Mouse (Mus musculus) intestine, embryonic 14.5 days (tissue): ENCODE results near the gene Maats1. TPM values are rescaled to one million over a fixed set of nuclear protein-coding genes. Genes with fewer than 3 reads are reported as not detected.

Experiments
- ATAC-seq: fragments of 200-750 bp; cut with Nextera tagmentation; replicated peaks from 2 replicates; pipeline ENCODE4 v1.8.0; 2017; ENCODE audit warnings: low read depth, moderate number of reproducible peaks, moderate TSS enrichment, moderate library complexity; ENCODE audit not compliant: low FRiP score, low TSS enrichment
- DNase-seq: peaks from one replicate; pipeline ENCODE4 v3.0.0-alpha.2; 2018; ENCODE audit warnings: low spot score
- H3K27ac ChIP-seq: fragments of 300-500 bp; sonication (generic); 2 replicates; pipeline ENCODE4 v1.5.1; 2014; ENCODE audit warnings: low read depth, mild to moderate bottlenecking, control low read depth
- H3K27me3 ChIP-seq: fragments of 300-500 bp; sonication (generic); replicated peaks from 2 replicates; pipeline ENCODE4 v1.6.1; 2014; ENCODE audit warnings: low read length, control low read depth; ENCODE audit not compliant: control insufficient read depth, insufficient read depth
- H3K36me3 ChIP-seq: fragments of 300-500 bp; sonication (generic); 2 replicates; pipeline ENCODE4 v1.6.1; 2014; ENCODE audit warnings: low read length, control low read depth; ENCODE audit not compliant: control insufficient read depth, insufficient read depth
- H3K4me1 ChIP-seq: fragments of 300-500 bp; sonication (generic); replicated peaks from 2 replicates; pipeline ENCODE4 v1.6.1; 2014; ENCODE audit warnings: low read length, control low read depth, mixed read lengths; ENCODE audit not compliant: control insufficient read depth, insufficient read depth
- H3K4me2 ChIP-seq: fragments of 300-500 bp; sonication (generic); 2 replicates; pipeline ENCODE4 v1.6.1; 2014; ENCODE audit warnings: low read length
- H3K4me3 ChIP-seq: fragments of 300-500 bp; sonication (generic); 2 replicates; pipeline ENCODE4 v1.5.1; 2014; ENCODE audit warnings: low read depth, low read length, control low read depth, mixed read lengths
- H3K9ac ChIP-seq: fragments of 300-500 bp; sonication (generic); 2 replicates; pipeline ENCODE4 v1.6.1; 2014; ENCODE audit warnings: mild to moderate bottlenecking, low read length
- H3K9me3 ChIP-seq: fragments of 300-500 bp; sonication (generic); 2 replicates; pipeline ENCODE4 v1.6.1; 2016; ENCODE audit warnings: low read length, control low read depth; ENCODE audit not compliant: control insufficient read depth
- WGBS: fragments of 180-500 bp; shearing (Covaris S2); extraction: QIAGEN DNeasy Blood & Tissue Kit; methylation state at CpG from one replicate; pipeline ENCODE4 v1.1.7; 2014; 5-methylcytosine and 5-hydroxymethylcytosine counted together
- polyA plus RNA-seq: library from polyadenylated mRNA; unstranded; fragments of >200 nt; fragmentation: Nextera tagmentation; extraction: Ambion mirVana; gene quantifications from 2 replicates; pipeline ENCODE4 v1.2.1, GENCODE M21; 2014

The Maats1 gene
- polyA plus RNA-seq, 1 experiment from 2014 or later: not detected

DNA sequence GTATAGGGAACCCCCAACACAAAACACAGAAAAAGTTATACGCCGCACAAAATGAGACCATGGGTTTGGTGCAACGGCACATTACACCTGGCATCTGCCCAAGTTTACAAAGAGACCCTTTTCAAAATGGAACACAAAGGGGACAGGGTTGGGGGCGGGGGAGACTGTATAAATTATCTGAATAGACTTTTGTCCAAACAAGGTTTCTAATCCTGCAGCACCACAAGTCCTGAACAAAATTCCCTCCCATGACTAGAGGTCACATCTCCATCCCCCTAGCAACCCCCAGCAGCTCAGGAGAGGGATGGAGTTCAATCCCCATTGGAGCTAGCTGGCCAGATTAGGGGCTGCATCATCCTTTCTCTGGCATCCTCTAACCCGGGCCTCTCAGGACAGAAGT lies 69.5 kb downstream of the Maats1 start:
- Histone ChIP-seq H3K9me3 (no peaks in the 10 kb centered on the region), H3K9ac (no peak overlapping the region), H3K4me1 (no peaks in the 10 kb centered on the region), H3K27ac (no peak overlapping the region), H3K27me3 (no peaks in the 10 kb centered on the region), H3K36me3 (no peaks in the 10 kb centered on the region), H3K4me2 (no peak overlapping the region), H3K4me3 (no peak overlapping the region)
- peak; percentile 23 for DNase-seq
- ATAC-seq: no peak
- WGBS: 66% methylated on average over 5 of the region's 5 CpGs

DNA sequence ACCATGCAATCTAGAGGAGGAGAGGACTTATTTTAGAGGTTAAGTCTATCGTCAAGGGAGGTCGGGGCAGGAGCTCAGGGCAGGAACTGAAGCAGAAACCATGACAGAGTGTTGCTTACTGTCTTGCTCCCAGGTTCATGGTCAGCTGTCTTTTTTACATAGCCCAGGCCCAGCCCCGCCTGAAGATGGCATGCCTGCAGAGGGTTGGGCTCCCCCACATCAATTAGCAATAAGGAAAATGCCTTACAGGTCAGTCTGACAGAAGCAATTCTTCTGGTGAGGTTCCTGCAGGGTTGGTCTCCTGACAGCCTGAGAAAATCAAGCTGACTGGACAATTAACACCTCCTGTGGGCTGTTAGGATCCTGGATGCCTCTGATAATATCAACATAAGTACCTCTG lies 70.3 kb downstream of the Maats1 start:
- peak; percentile 50 for DNase-seq
- Histone ChIP-seq H3K9ac (no peak overlapping the region), H3K9me3 (no peaks in the 10 kb centered on the region), H3K4me2 (no peak overlapping the region), H3K36me3 (no peaks in the 10 kb centered on the region), H3K27me3 (no peaks in the 10 kb centered on the region), H3K4me3 (no peak overlapping the region), H3K4me1 (no peaks in the 10 kb centered on the region), H3K27ac (no peak overlapping the region)
- no peak for ATAC-seq
- 31% methylated on average over 3 of the region's 3 CpGs for WGBS

DNA sequence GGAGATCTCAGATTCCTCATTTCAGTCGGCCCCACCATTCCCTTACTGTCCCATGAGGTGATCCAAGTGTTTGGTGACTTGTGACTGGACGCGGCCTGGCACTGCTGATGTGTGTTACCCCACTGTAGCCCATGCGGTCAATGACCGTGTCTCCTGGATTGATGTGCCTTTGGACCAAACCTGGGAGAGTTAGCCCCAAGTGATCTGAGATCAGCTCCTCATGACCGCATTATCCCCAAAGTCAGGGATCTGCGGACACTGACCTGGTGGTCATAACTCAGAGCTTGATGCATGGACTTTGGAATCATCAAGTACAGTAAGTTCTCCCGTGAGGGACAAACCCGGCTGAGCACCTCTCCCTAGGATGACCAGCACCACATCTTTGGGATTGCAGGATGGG lies 86.0 kb downstream of the Maats1 start:
- no peaks in the 10 kb centered on the region for H3K27me3 ChIP-seq
- H3K4me3 ChIP-seq: no peak overlapping the region
- no peaks in the 10 kb centered on the region for H3K4me1 ChIP-seq
- DNase-seq: no peak
- no peak overlapping the region for H3K27ac ChIP-seq
- no peak overlapping the region for H3K4me2 ChIP-seq
- WGBS: 87% methylated on average over 9 of the region's 9 CpGs
- H3K9me3 ChIP-seq: no peaks in the 10 kb centered on the region
- no peaks in the 10 kb centered on the region for H3K36me3 ChIP-seq
- H3K9ac ChIP-seq: no peak overlapping the region
- ATAC-seq: no peak

DNA sequence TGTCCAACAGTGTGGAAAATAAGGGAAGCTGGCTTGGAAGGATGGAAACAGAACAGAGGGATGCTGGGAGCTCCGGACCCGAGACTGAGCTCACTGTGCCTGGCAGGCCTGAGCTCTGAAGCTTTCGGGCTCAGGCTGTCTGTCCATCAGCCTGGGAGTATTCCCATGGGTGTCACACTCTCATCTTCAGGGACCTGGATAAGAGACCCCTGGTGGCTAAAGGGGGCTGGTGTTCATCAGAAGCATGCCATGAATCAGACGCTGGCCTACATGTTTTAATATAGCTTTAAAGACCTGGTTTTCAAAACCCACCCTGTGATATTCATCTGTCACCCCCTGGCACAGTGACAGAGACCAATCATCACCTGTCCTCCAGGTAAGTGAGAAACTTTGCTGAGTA lies 86.8 kb downstream of the Maats1 start:
- H3K36me3 ChIP-seq: no peaks in the 10 kb centered on the region

DNA sequence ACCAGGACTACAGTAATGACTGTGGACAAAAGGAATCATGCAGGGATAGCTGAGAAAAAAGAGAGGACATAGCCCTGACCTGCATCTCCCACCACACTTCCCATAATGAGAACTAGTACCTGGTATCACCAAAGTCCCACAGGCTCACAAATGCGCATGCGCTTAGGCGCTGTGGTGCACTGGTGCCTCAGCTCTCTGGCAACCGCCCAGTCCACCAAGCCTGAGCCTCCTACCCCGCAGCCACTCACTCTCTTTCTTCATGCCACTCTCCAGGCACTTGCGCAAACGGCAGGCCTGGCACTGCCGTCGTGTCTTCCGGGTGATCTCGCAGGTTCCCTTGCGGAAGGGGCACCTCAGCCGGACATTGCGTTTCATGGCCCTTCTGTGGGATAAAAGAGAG lies 87.9 kb downstream of the Maats1 start:
- Histone ChIP-seq H3K36me3 (no peaks in the 10 kb centered on the region), H3K4me2 (no peak overlapping the region), H3K9ac (no peak overlapping the region), H3K27me3 (no peaks in the 10 kb centered on the region), H3K9me3 (no peaks in the 10 kb centered on the region), H3K27ac (no peak overlapping the region), H3K4me1 (no peaks in the 10 kb centered on the region), H3K4me3 (no peak overlapping the region)
- 82% methylated on average over 14 of the region's 14 CpGs for WGBS
- DNase-seq (no peak), ATAC-seq (no peak)

More for the DNA sequence above, 86.8 kb downstream of the Maats1 start:
- Histone ChIP-seq H3K4me1 (no peaks in the 10 kb centered on the region), H3K4me2 (no peak overlapping the region), H3K4me3 (no peak overlapping the region), H3K27ac (no peak overlapping the region), H3K27me3 (no peaks in the 10 kb centered on the region), H3K9ac (no peak overlapping the region), H3K9me3 (no peaks in the 10 kb centered on the region)
- 81% methylated on average over 4 of the region's 4 CpGs for WGBS
- ATAC-seq (no peak), DNase-seq (no peak)

DNA sequence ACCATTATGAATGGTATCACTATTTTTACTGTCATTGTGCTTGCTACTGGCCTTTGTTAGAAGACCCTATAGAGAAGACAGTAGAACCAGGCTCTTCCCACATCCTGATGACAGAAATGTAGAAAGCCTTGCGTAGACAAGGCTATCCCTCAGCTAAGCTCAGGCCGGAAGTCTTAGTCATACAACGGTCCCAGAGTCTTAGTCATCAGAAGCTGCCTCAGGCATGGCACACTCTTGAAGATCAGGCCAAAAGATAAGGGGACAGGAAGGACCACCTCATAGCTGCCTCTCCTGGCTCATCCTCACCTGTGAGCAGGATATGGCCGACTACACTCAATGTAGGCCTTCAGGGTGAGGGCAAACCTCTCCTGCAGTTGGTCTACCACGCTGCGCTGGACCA lies 91.5 kb downstream of the Maats1 start:
- ATAC-seq (no peak), DNase-seq (no peak)
- Histone ChIP-seq H3K9ac (no peak overlapping the region), H3K27me3 (no peaks in the 10 kb centered on the region), H3K27ac (no peak overlapping the region), H3K9me3 (no peaks in the 10 kb centered on the region), H3K4me1 (no peaks in the 10 kb centered on the region; the same call in 1 of the 2 replicates), H3K4me3 (no peak overlapping the region), H3K4me2 (no peak overlapping the region), H3K36me3 (no peaks in the 10 kb centered on the region)
- WGBS: 93% methylated on average over 6 of the region's 6 CpGs

DNA sequence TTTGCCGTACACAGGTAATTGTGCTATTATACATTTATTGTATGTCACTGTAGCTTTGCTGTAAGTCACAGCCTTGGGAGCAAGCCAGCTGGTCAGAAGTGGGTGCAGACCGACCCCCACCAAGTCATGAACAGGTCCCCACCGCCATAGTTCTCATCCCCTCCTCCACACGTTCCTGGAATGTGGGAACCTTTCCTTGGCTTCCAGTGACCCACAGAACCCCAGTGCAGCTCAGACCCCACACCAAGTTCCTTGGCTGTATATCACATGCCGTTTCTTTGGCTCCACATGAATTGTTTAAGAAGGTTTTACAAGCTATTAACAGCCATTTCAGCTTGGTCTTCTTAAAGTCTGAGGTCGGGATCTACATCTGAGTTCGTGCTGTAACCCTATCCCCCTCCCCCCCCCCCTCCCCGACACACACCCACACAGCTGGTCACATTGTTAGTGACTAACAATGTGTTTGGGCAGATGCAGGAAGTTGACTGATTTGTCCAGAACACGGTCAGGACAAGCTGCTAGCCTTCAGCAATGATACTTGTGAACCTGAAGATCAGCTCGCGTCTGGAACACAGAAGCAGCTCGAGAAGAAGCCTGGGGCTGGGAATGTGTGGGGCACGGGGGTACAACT lies 93.5 kb downstream of the Maats1 start:
- no peaks in the 10 kb centered on the region for H3K9me3 ChIP-seq
- ATAC-seq (no peak), DNase-seq (no peak)
- no peak overlapping the region for H3K9ac ChIP-seq
- H3K27ac ChIP-seq: no peak overlapping the region
- H3K4me1 ChIP-seq: no peaks in the 10 kb centered on the region; the same call in 1 of the 2 replicates
- H3K36me3 ChIP-seq: peaks cover 12% of the 10 kb centered on the region; the same call in 1 of the 2 replicates
- no peaks in the 10 kb centered on the region for H3K27me3 ChIP-seq
- no peak overlapping the region for H3K4me3 ChIP-seq
- 40% methylated on average over 13 of the region's 13 CpGs for WGBS
- H3K4me2 ChIP-seq: no peak overlapping the region

Other genes with a start within 250 kb of the Maats1 start
- 4.7 and 6.7 TPM in 2 replicates for gene Nr1i2, start 47.3 kb downstream of the Maats1 start, polyA plus RNA-seq
- 176 and 187 TPM in 2 replicates for gene Cox17, start 4.8 kb upstream of the Maats1 start, polyA plus RNA-seq
- gene Gm21987, start 4.9 kb upstream of the Maats1 start, polyA plus RNA-seq: 0.68 TPM in 1 of 2 replicates, not detected in the other
- gene Popdc2, start 20.1 kb upstream of the Maats1 start, polyA plus RNA-seq: 16.8 and 19.6 TPM in 2 replicates
- 0.09 and 0.81 TPM in 2 replicates for gene Pla1a, start 91.0 kb upstream of the Maats1 start, polyA plus RNA-seq
- 86.6 and 90.8 TPM in 2 replicates for gene Adprh, start 110.6 kb upstream of the Maats1 start, polyA plus RNA-seq
- 0.27 and 0.31 TPM in 2 replicates for gene Cd80, start 113.4 kb upstream of the Maats1 start, polyA plus RNA-seq
- 22.3 and 22.8 TPM in 2 replicates for gene Timmdc1, start 180.5 kb upstream of the Maats1 start, polyA plus RNA-seq
- gene Poglut1, start 208.1 kb upstream of the Maats1 start, polyA plus RNA-seq: 43.7 and 52.3 TPM in 2 replicates
- gene Tmem39a, start 216.6 kb upstream of the Maats1 start, polyA plus RNA-seq: 97.9 and 117 TPM in 2 replicates